Mouse (Mus musculus): ENCODE results near the gene Tha1. TPM values are rescaled to one million over a fixed set of nuclear protein-coding genes. Genes with fewer than 3 reads are reported as not detected.

The Tha1 gene
- polyA plus RNA-seq, 1 experiment, result 16.2 TPM

DNA sequence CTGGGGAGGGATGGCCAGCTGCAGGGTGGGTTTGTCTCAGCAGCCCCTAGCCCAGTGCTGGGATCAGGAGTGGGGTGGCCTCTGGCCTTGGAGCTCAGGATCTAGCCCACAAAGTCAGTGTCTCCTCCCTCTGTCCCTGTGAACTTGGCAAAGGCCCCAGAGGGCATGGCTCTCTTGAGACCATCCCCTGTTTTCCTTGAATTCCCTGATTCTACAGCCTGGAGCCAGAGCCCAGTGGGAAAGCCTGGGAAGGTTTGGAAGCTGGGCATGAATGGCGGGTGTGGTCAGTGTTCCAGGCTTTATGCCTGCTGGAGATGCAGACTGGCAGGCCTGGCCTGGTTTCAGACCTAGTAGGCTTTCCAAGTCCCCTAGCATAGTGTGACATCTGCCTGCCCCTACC, 8.9 kb upstream of the Tha1 start:
- TF ChIP-seq CTCF (IDR thresholded peaks at IDR 0.05; ENCODE audit: extremely low read depth, insufficient read depth, insufficient read length, insufficient replicate concordance) (no peak), POLR2A (IDR thresholded peaks at IDR 0.05; ENCODE audit: low read depth, low read length) (no peak)
- Histone ChIP-seq H3K27ac (ENCODE audit: insufficient read depth, low read length) (no peak overlapping the region), H3K36me3 (ENCODE audit: control insufficient read depth, insufficient read depth, low read length) (no peaks in the 10 kb centered on the region), H3K4me1 (ENCODE audit: control insufficient read depth, insufficient read depth, insufficient read length) (peaks cover 46% of the 10 kb centered on the region; the same call in 1 of the 2 replicates), H3K27me3 (ENCODE audit: control insufficient read depth, insufficient read depth, low read length) (no peaks in the 10 kb centered on the region), H3K4me3 (ENCODE audit: extremely low read depth, insufficient read depth, insufficient read length) (no peak overlapping the region)
- WGBS, result 100% methylated on average over 1 of the region's 1 CpGs
- no peak for DNase-seq (ENCODE audit: low read depth in 1 of 2, low spot score in 2 of 2)

DNA sequence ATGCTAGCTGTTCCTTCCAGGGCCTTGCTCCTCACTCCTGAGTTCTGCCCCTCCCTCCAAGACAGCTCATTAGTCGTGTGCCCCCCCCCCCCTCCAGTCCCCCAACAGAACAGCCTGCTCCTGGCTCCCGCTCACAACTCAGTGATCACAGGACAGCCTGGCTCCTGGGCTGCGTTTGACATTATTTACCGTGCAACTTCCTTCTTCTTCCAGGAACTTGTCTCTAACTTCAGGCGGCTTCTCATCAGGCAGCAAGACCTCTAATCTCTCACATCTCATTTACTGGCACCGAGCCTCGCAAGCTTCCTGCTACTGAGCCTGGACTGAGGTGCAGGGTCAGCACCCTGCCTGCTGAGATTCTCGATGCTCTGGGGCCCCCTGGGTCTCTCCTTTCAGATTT, 8.5 kb upstream of the Tha1 start:
- H3K36me3 ChIP-seq (ENCODE audit: control insufficient read depth, insufficient read depth, low read length), result no peaks in the 10 kb centered on the region
- no peak overlapping the region for H3K4me3 ChIP-seq (ENCODE audit: extremely low read depth, insufficient read depth, insufficient read length)
- WGBS, result 9% methylated on average over 8 of the region's 8 CpGs
- no peaks in the 10 kb centered on the region for H3K27me3 ChIP-seq (ENCODE audit: control insufficient read depth, insufficient read depth, low read length)
- H3K27ac ChIP-seq (ENCODE audit: insufficient read depth, low read length), result peak overlapping the region; percentile 41; the same call in 1 of the 2 replicates
- H3K4me1 ChIP-seq (ENCODE audit: control insufficient read depth, insufficient read depth, insufficient read length), result peaks cover 46% of the 10 kb centered on the region; the same call in 1 of the 2 replicates
- DNase-seq (ENCODE audit: low read depth in 1 of 2, low spot score in 2 of 2), result no peak
- TF ChIP-seq POLR2A (IDR thresholded peaks at IDR 0.05; ENCODE audit: low read depth, low read length) (no peak), CTCF (IDR thresholded peaks at IDR 0.05; ENCODE audit: extremely low read depth, insufficient read depth, insufficient read length, insufficient replicate concordance) (no peak)

DNA sequence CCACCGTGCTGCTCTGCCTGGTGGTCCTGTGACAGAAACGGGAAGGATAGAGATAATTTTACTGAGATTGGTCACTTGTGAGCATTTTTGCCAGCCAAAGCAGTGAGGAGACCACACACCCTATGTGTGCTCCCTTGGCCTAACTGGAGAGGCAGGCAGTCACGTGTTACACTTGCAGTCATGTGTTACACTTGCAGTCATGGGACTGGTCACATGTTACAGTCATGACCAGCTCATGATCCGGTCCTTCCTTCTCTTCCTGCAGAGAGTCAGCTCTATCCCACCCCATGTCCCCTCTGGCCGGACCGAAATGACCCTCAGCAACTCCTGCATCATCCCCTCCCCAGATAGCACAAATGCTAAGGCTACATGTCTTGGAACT, 7.7 kb upstream of the Tha1 start:
- peak overlapping the region; percentile 41; the same call in 1 of the 2 replicates for H3K27ac ChIP-seq (ENCODE audit: insufficient read depth, low read length)
- no peaks in the 10 kb centered on the region for H3K36me3 ChIP-seq (ENCODE audit: control insufficient read depth, insufficient read depth, low read length)
- H3K4me1 ChIP-seq (ENCODE audit: control insufficient read depth, insufficient read depth, insufficient read length), result peaks cover 46% of the 10 kb centered on the region; the same call in 1 of the 2 replicates
- no peaks in the 10 kb centered on the region for H3K27me3 ChIP-seq (ENCODE audit: control insufficient read depth, insufficient read depth, low read length)
- TF ChIP-seq CTCF (IDR thresholded peaks at IDR 0.05; ENCODE audit: extremely low read depth, insufficient read depth, insufficient read length, insufficient replicate concordance) (no peak), POLR2A (IDR thresholded peaks at IDR 0.05; ENCODE audit: low read depth, low read length) (no peak)
- DNase-seq (ENCODE audit: low read depth in 1 of 2, low spot score in 2 of 2), result no peak
- WGBS, result 79% methylated on average over 6 of the region's 6 CpGs
- H3K4me3 ChIP-seq (ENCODE audit: extremely low read depth, insufficient read depth, insufficient read length), result no peak overlapping the region

DNA sequence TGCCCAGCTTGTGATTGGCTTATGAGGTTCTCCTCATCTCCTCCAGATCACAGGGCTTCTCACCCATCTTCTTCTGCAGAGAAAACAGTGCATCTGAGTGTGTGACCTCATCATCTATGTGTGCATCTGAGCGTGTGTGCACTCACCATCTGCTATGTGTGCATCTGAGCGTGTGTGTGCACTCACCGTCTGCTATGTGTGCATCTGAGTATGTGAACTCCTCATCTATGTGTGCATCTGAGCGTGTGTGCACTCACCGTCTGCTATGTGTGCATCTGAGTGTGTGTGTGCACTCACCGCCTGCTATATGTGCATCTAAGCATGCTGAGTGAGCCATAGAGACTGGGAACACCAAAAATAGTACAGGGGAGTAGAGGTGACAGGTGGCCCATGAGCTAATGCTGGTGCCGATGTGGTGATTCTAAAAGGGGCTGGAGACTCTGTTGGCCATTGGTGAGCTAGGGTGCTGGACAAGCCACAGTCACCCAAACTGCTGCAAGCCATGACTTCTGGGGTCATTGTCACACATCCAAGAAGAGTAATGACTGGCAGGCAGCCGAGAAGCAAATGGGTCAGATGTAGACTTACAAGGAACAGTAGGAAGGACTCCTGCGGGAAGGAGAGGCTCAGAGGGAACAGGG, 7.2 kb upstream of the Tha1 start:
- TF ChIP-seq POLR2A (IDR thresholded peaks at IDR 0.05; ENCODE audit: low read depth, low read length) (no peak), CTCF (IDR thresholded peaks at IDR 0.05; ENCODE audit: extremely low read depth, insufficient read depth, insufficient read length, insufficient replicate concordance) (no peak)
- Histone ChIP-seq H3K27me3 (ENCODE audit: control insufficient read depth, insufficient read depth, low read length) (no peaks in the 10 kb centered on the region), H3K36me3 (ENCODE audit: control insufficient read depth, insufficient read depth, low read length) (no peaks in the 10 kb centered on the region), H3K4me3 (ENCODE audit: extremely low read depth, insufficient read depth, insufficient read length) (no peak overlapping the region), H3K27ac (ENCODE audit: insufficient read depth, low read length) (no peak overlapping the region), H3K4me1 (ENCODE audit: control insufficient read depth, insufficient read depth, insufficient read length) (peaks cover 46% of the 10 kb centered on the region; the same call in 1 of the 2 replicates)
- WGBS, result 71% methylated on average over 9 of the region's 9 CpGs
- DNase-seq (ENCODE audit: low read depth in 1 of 2, low spot score in 2 of 2), result no peak

DNA sequence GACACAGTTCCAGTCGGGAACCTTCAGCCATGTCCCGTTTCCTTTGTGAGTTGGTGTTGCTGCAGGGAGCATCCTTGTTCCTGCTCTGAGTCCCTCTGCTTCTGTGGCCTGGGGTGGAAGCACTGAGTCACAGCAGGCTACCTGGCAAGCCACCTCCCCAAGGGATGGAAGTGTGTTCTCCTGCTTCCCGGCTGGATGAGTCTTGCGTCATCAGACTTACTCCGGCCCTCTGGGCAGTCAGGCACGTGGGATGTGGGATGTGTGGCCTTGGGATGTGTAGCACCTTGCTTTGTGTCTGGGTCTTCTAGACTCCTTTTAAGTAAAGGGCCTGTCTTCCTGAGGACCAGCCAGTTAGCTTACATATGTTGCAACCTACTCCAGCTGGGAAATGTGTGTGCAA, 6.4 kb upstream of the Tha1 start:
- peaks cover 46% of the 10 kb centered on the region; the same call in 1 of the 2 replicates for H3K4me1 ChIP-seq (ENCODE audit: control insufficient read depth, insufficient read depth, insufficient read length)
- 95% methylated on average over 6 of the region's 6 CpGs for WGBS
- no peaks in the 10 kb centered on the region for H3K36me3 ChIP-seq (ENCODE audit: control insufficient read depth, insufficient read depth, low read length)

DNA sequence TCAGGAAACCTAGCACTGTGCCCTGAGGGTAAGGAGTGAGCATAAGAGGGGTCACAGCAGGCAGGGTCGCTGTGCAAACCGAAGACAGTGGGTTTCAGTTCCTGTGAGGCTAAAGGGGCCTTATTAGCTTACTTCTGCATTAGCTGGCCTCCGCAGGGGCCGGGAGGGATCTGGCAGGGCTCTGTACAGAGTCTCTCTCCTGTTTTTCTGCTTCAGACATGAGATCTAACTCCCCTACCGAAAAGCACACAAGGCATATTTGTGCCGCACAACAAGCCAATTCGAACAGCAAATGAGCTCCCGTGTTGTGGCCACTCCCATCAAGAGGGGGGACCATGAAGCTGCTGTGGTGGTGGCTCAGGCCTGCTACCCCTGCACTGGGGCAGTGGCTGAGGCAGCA, 5.6 kb upstream of the Tha1 start:
- H3K27me3 ChIP-seq (ENCODE audit: control insufficient read depth, insufficient read depth, low read length), result no peaks in the 10 kb centered on the region
- no peak overlapping the region for H3K4me3 ChIP-seq (ENCODE audit: extremely low read depth, insufficient read depth, insufficient read length)
- H3K4me1 ChIP-seq (ENCODE audit: control insufficient read depth, insufficient read depth, insufficient read length), result peaks cover 46% of the 10 kb centered on the region; the same call in 1 of the 2 replicates
- H3K36me3 ChIP-seq (ENCODE audit: control insufficient read depth, insufficient read depth, low read length), result no peaks in the 10 kb centered on the region
- DNase-seq (ENCODE audit: low read depth in 1 of 2, low spot score in 2 of 2), result peak in 1 of 2 experiments; percentile 31
- 5% methylated on average over 8 of the region's 8 CpGs for WGBS
- H3K27ac ChIP-seq (ENCODE audit: insufficient read depth, low read length), result peak overlapping the region; percentile 72
- no peak for TF ChIP-seq POLR2A (IDR thresholded peaks at IDR 0.05; ENCODE audit: low read depth, low read length)
- TF ChIP-seq CTCF (IDR thresholded peaks at IDR 0.05; ENCODE audit: extremely low read depth, insufficient read depth, insufficient read length, insufficient replicate concordance), result no peak

More for the DNA sequence above, 6.4 kb upstream of the Tha1 start:
- peak overlapping the region; percentile 26 for H3K27ac ChIP-seq (ENCODE audit: insufficient read depth, low read length)
- no peaks in the 10 kb centered on the region for H3K27me3 ChIP-seq (ENCODE audit: control insufficient read depth, insufficient read depth, low read length)
- no peak for DNase-seq (ENCODE audit: low read depth in 1 of 2, low spot score in 2 of 2)
- no peak overlapping the region for H3K4me3 ChIP-seq (ENCODE audit: extremely low read depth, insufficient read depth, insufficient read length)
- TF ChIP-seq POLR2A (IDR thresholded peaks at IDR 0.05; ENCODE audit: low read depth, low read length) (no peak), CTCF (IDR thresholded peaks at IDR 0.05; ENCODE audit: extremely low read depth, insufficient read depth, insufficient read length, insufficient replicate concordance) (no peak)
